In genomic region chr5:124175138-124175537, GRCm38 (mm10) we compare ENCODE assay signal across 9 mouse cellular contexts. TPM values are rescaled to one million over a fixed set of nuclear protein-coding genes. Genes with fewer than 3 reads are reported as not detected.
DNase-seq lines count a peak whose midpoint lies in the region; ATAC-seq lines count a peak whose summit lies in the region.
"Had no signal": no experiment of that assay in that cellular context is flagged by ENCODE, and none has a peak within 500 bp of the region (broad histone marks: within the 10 kb centered on the region; RNA-seq: fewer than 3 reads in every experiment).

No protein-coding gene starts in this region.

- no peaks in the 10 kb centered on the region for H3K9me3 ChIP-seq in midbrain, embryonic 11.5 days (ENCODE audit: control insufficient read depth, low read length)
- no peaks in the 10 kb centered on the region for H3K9me3 ChIP-seq in midbrain, embryonic 16.5 days (replicated peaks; ENCODE audit: control insufficient read depth, low read length, poor library complexity, severe bottlenecking)
- no peaks in the 10 kb centered on the region for H3K9me3 ChIP-seq in hindbrain, embryonic 12.5 days (replicated peaks)
- H3K9me3 ChIP-seq: lung, embryonic 15.5 days had no signal

- no peak overlapping the region for H3K4me2 ChIP-seq in midbrain, embryonic 11.5 days
- no peak overlapping the region for H3K4me2 ChIP-seq in midbrain, embryonic 16.5 days (ENCODE audit: low read length)
- H3K4me2 ChIP-seq in hindbrain, embryonic 12.5 days (replicated peaks) = no peak overlapping the region
- H3K4me2 ChIP-seq: lung, embryonic 15.5 days had no signal

- ATAC-seq in midbrain, embryonic 11.5 days (ENCODE audit: low FRiP score) = peak; percentile 55
- ATAC-seq in midbrain, embryonic 16.5 days = no peak
- ATAC-seq in hindbrain, embryonic 12.5 days (ENCODE audit: low FRiP score) = 0 out of 2 replicates have a peak, but pooled peaks have one; percentile 30

- intact Hi-C loops in heart, postnatal 14 days (cut with DNase I) = no loop called here

- no peak overlapping the region for H3K27ac ChIP-seq in midbrain, embryonic 11.5 days (ENCODE audit: low read depth, low read length)
- H3K27ac ChIP-seq in midbrain, embryonic 16.5 days (ENCODE audit: low read length) = no peak overlapping the region
- peak overlapping the region; percentile 44; the same call in 1 of the 2 replicates for H3K27ac ChIP-seq in hindbrain, embryonic 12.5 days
- H3K27ac ChIP-seq: lung, embryonic 15.5 days had no signal

- no peak overlapping the region for H3K4me3 ChIP-seq in midbrain, embryonic 11.5 days (ENCODE audit: low read depth, low read length)
- no peak overlapping the region for H3K4me3 ChIP-seq in midbrain, embryonic 16.5 days (ENCODE audit: low read depth, low read length)
- H3K4me3 ChIP-seq in hindbrain, embryonic 12.5 days = no peak overlapping the region
- H3K4me3 ChIP-seq: lung, embryonic 15.5 days had no signal

- H3K27me3 ChIP-seq in midbrain, embryonic 11.5 days (ENCODE audit: control insufficient read depth, insufficient read depth, low read length) = no peaks in the 10 kb centered on the region
- H3K27me3 ChIP-seq in midbrain, embryonic 16.5 days (ENCODE audit: control insufficient read depth, insufficient read depth, low read depth, low read length) = no peaks in the 10 kb centered on the region
- peaks cover 8% of the 10 kb centered on the region for H3K27me3 ChIP-seq in hindbrain, embryonic 12.5 days
- H3K27me3 ChIP-seq: lung, embryonic 15.5 days had no signal

- DNase-seq in heart, adult 18-20 months = peak; percentile 42 to 43
- no peak for DNase-seq in heart, postnatal 14 days
- no peak for DNase-seq in midbrain, embryonic 11.5 days (ENCODE audit: low spot score, missing footprints)
- DNase-seq in skeletal muscle tissue, adult 2 months (ENCODE audit: low read depth, low spot score) = peak; percentile 65
- DNase-seq in ovary, adult 18-20 months (ENCODE audit: low spot score) = no peak
- no peak for DNase-seq in spleen, postnatal 36 days (ENCODE audit: low spot score in 2 of 2)

- no peak overlapping the region for H3K9ac ChIP-seq in midbrain, embryonic 11.5 days (ENCODE audit: low read length)
- no peak overlapping the region for H3K9ac ChIP-seq in midbrain, embryonic 16.5 days (ENCODE audit: low read depth, low read length)
- no peak overlapping the region for H3K9ac ChIP-seq in hindbrain, embryonic 12.5 days
- H3K9ac ChIP-seq: lung, embryonic 15.5 days had no signal

- peaks cover 14% of the 10 kb centered on the region for H3K4me1 ChIP-seq in midbrain, embryonic 11.5 days (ENCODE audit: control insufficient read depth, insufficient read depth, low read length)
- peaks cover 11% of the 10 kb centered on the region for H3K4me1 ChIP-seq in midbrain, embryonic 16.5 days (ENCODE audit: control insufficient read depth, insufficient read depth, low read length)
- H3K4me1 ChIP-seq in hindbrain, embryonic 12.5 days = peaks cover 36% of the 10 kb centered on the region

- WGBS in midbrain, embryonic 11.5 days = 54% methylated on average over 4 of the region's 4 CpGs
- 26% methylated on average over 4 of the region's 4 CpGs for WGBS in midbrain, embryonic 16.5 days
- WGBS in hindbrain, embryonic 12.5 days = 39% methylated on average over 4 of the region's 4 CpGs

- no peaks in the 10 kb centered on the region for H3K36me3 ChIP-seq in midbrain, embryonic 11.5 days (ENCODE audit: control insufficient read depth, insufficient read depth, low read length)
- H3K36me3 ChIP-seq in midbrain, embryonic 16.5 days (ENCODE audit: control insufficient read depth, insufficient read depth, low read length) = no peaks in the 10 kb centered on the region
- H3K36me3 ChIP-seq in hindbrain, embryonic 12.5 days = no peaks in the 10 kb centered on the region
- H3K36me3 ChIP-seq: lung, embryonic 15.5 days had no signal

RNA-seq across cellular contexts. Expression of gene Arl6ip4, which starts 59.2 kb away (rescaled TPM):
- total RNA-seq in heart, adult 18-20 months (2021) = 10 to 100 TPM; 36.3 to 37.8 TPM
- 10 to 100 TPM; 42.1 to 49.0 TPM for total RNA-seq in heart, postnatal 14 days (2021)
- 89.3 and 95.5 TPM in 2 replicates for polyA plus RNA-seq in midbrain, embryonic 11.5 days (2014; fragmentation: Nextera tagmentation; extraction: Ambion mirVana)
- polyA plus RNA-seq in midbrain, embryonic 16.5 days (2015; fragmentation: Nextera tagmentation; extraction: Ambion mirVana) = 78.0 and 81.6 TPM in 2 replicates
- polyA plus RNA-seq in hindbrain, embryonic 12.5 days (2016; fragmentation: Nextera tagmentation; extraction: Ambion mirVana) = 86.4 and 88.8 TPM in 2 replicates

Comparison
In these comparisons a context has a peak if more than half of its experiments do, and no peak if none do; other contexts are left out.
1. DNase-seq: peak in heart, adult 18-20 months (2 of 2) and skeletal muscle tissue, adult 2 months (single experiment); none in heart, postnatal 14 days (0 of 2), midbrain, embryonic 11.5 days (single experiment), ovary, adult 18-20 months (single experiment) and spleen, postnatal 36 days (0 of 2).